Comparison of ENCODE assay signal across 8 mouse cellular contexts in genomic region chr6:137735671-137736238, GRCm38 (mm10). TPM values are rescaled to one million over a fixed set of nuclear protein-coding genes. Genes with fewer than 3 reads are reported as not detected.
DNase-seq lines count a peak whose midpoint lies in the region; ATAC-seq and TF ChIP-seq lines count a peak whose summit lies in the region.

No protein-coding gene starts in this region.

- WGBS in forebrain, embryonic 16.5 days, result 8% methylated on average over 17 of the region's 17 CpGs
- WGBS in liver, postnatal 0 days (ENCODE audit: insufficient replicate concordance), result 6% methylated on average over 17 of the region's 17 CpGs

- H3K27ac ChIP-seq in layer of hippocampus, adult 2 months, result peak overlapping the region; percentile 92
- H3K27ac ChIP-seq in bone marrow macrophage, adult 2 months (ENCODE audit: insufficient read depth, low read depth, low read length), result 0 out of 2 replicates have a peak overlapping the region, but pooled peaks have one; percentile 43
- H3K27ac ChIP-seq in forebrain, embryonic 16.5 days (ENCODE audit: low read length), result peak overlapping the region; percentile 75
- peak overlapping the region; percentile 87 for H3K27ac ChIP-seq in liver, postnatal 0 days (ENCODE audit: low read depth)

- TF ChIP-seq EP300 in liver, postnatal 0 days (IDR thresholded peaks at IDR 0.05; ENCODE audit: low read depth), result no peak

- no peaks in the 10 kb centered on the region; the same call in 1 of the 2 replicates for H3K27me3 ChIP-seq in forebrain, embryonic 16.5 days (replicated peaks; ENCODE audit: control insufficient read depth, insufficient read depth, low read length)
- H3K27me3 ChIP-seq in liver, postnatal 0 days (ENCODE audit: insufficient read depth, low read length), result no peaks in the 10 kb centered on the region

- H3K36me3 ChIP-seq in forebrain, embryonic 16.5 days (ENCODE audit: control insufficient read depth, insufficient read depth), result peaks cover 8% of the 10 kb centered on the region; the same call in 1 of the 2 replicates
- peaks cover 22% of the 10 kb centered on the region for H3K36me3 ChIP-seq in liver, postnatal 0 days (replicated peaks; ENCODE audit: insufficient read depth, low read length)

- no peak for DNase-seq in layer of hippocampus, adult 2 months (ENCODE audit: low spot score in 2 of 2)
- no peak for DNase-seq in layer of hippocampus, adult 11-12 months (ENCODE audit: low spot score)
- no peak for DNase-seq in liver, postnatal 0 days
- no peak for DNase-seq in frontal cortex, adult 2 months (ENCODE audit: extremely low spot score in 1 of 2, low spot score in 1 of 2)
- no peak for DNase-seq in left cerebral cortex, adult 9 months (ENCODE audit: low spot score in 2 of 2)
- no peak for DNase-seq in urinary bladder, postnatal 10 days (ENCODE audit: low spot score)

- H3K4me3 ChIP-seq in layer of hippocampus, adult 2 months, result peak overlapping the region; percentile 97
- peak overlapping the region; percentile 98 for H3K4me3 ChIP-seq in bone marrow macrophage, adult 2 months (ENCODE audit: insufficient read depth, low read length)
- peak overlapping the region; percentile 85 for H3K4me3 ChIP-seq in forebrain, embryonic 16.5 days (replicated peaks; ENCODE audit: low read length)
- H3K4me3 ChIP-seq in liver, postnatal 0 days (ENCODE audit: low read depth, low read length), result peak overlapping the region; percentile 85

- peak overlapping the region; percentile 84 for H3K9ac ChIP-seq in forebrain, embryonic 16.5 days (replicated peaks; ENCODE audit: low read depth, low read length)
- H3K9ac ChIP-seq in liver, postnatal 0 days (replicated peaks), result peak overlapping the region; percentile 94

- no peak for TF ChIP-seq CTCF in layer of hippocampus, adult 2 months (conservative IDR thresholded peaks at IDR 0.05)
- no peak for TF ChIP-seq CTCF in bone marrow macrophage, adult 2 months (IDR thresholded peaks at IDR 0.05; ENCODE audit: low read depth, low read length)
- no peak for TF ChIP-seq CTCF in liver, postnatal 0 days (IDR thresholded peaks at IDR 0.05; ENCODE audit: low read depth)

- H3K4me1 ChIP-seq in bone marrow macrophage, adult 2 months (ENCODE audit: control insufficient read depth, insufficient read depth, low read length), result peaks cover 22% of the 10 kb centered on the region
- peaks cover 14% of the 10 kb centered on the region for H3K4me1 ChIP-seq in forebrain, embryonic 16.5 days (replicated peaks; ENCODE audit: control insufficient read depth, insufficient read depth, low read length)
- peaks cover 16% of the 10 kb centered on the region for H3K4me1 ChIP-seq in liver, postnatal 0 days (ENCODE audit: insufficient read depth)

- TF ChIP-seq POLR2A in bone marrow macrophage, adult 2 months (IDR thresholded peaks at IDR 0.05; ENCODE audit: borderline replicate concordance, low read depth, low read length), result no peak

- H3K4me2 ChIP-seq in forebrain, embryonic 16.5 days (ENCODE audit: low read length), result peak overlapping the region; percentile 84
- peak overlapping the region; percentile 88 for H3K4me2 ChIP-seq in liver, postnatal 0 days (ENCODE audit: low read depth, low read length)

- H3K9me3 ChIP-seq in forebrain, embryonic 16.5 days (ENCODE audit: control insufficient read depth, low read length), result no peaks in the 10 kb centered on the region
- no peaks in the 10 kb centered on the region for H3K9me3 ChIP-seq in liver, postnatal 0 days (ENCODE audit: low read length)

- no peak for ATAC-seq in forebrain, embryonic 16.5 days
- no peak for ATAC-seq in liver, postnatal 0 days

RNA-seq across cellular contexts. Expression of gene Strap, which starts 0.9 kb away (rescaled TPM):
- total RNA-seq in layer of hippocampus, adult 2 months (2021), result 100 to 1,000 TPM; 110 to 112 TPM
- polyA plus RNA-seq in bone marrow macrophage, adult 2 months (2012; ENCODE audit: insufficient read depth, insufficient read length, missing spikeins), result 51.9 and 58.9 TPM in 2 replicates
- 188 and 201 TPM in 2 replicates for polyA plus RNA-seq in forebrain, embryonic 16.5 days (2015; fragmentation: Nextera tagmentation; extraction: Ambion mirVana)
- polyA plus RNA-seq in liver, postnatal 0 days (2015; fragmentation: Nextera tagmentation; extraction: Ambion mirVana), result 57.7 and 60.1 TPM in 2 replicates
- 66.6 and 67.4 TPM in 2 replicates for polyA plus RNA-seq in frontal cortex, adult 2 months (2012; rRNA removed)

RNA-seq across cellular contexts. Expression of gene Dera, which starts 18.6 kb away (rescaled TPM):
- 1 to 10 TPM; 5.1 to 6.1 TPM for total RNA-seq in layer of hippocampus, adult 2 months (2021)
- polyA plus RNA-seq in bone marrow macrophage, adult 2 months (2012; ENCODE audit: insufficient read depth, insufficient read length, missing spikeins), result 25.9 and 26.2 TPM in 2 replicates
- polyA plus RNA-seq in forebrain, embryonic 16.5 days (2015; fragmentation: Nextera tagmentation; extraction: Ambion mirVana), result 8.9 and 11.3 TPM in 2 replicates
- polyA plus RNA-seq in liver, postnatal 0 days (2015; fragmentation: Nextera tagmentation; extraction: Ambion mirVana), result 42.5 and 43.6 TPM in 2 replicates
- polyA plus RNA-seq in frontal cortex, adult 2 months (2012; rRNA removed), result 3.8 and 4.1 TPM in 2 replicates
